Mouse (Mus musculus) testis, adult 2 months (tissue): ENCODE measurements at regions not wholly inside any gene's neighbourhood (a gene's known extent, or its start where the extent isn't known, plus 50 kb on each side); places are given as distances from the start of the nearest gene placed in this dataset.

Source experiments
- CTCF ChIP-seq: fragments of 200-500 bp; IDR thresholded peaks from 2 replicates; pipeline ENCODE4 v1.5.1; 2012; ENCODE audit warnings: low read depth, mild to moderate bottlenecking, inconsistent platforms, low read length, moderate library complexity; ENCODE audit not compliant: control insufficient read depth, insufficient read depth, insufficient replicate concordance
- POLR2A ChIP-seq: fragments of 200-500 bp; IDR thresholded peaks from 2 replicates; pipeline ENCODE4 v1.6.1; 2012; ENCODE audit warnings: low read depth, mild to moderate bottlenecking, inconsistent platforms, low read length, moderate library complexity; ENCODE audit not compliant: control insufficient read depth

- no peak for TF ChIP-seq CTCF
- TF ChIP-seq POLR2A, result no peak
Measured at GRCm38 (mm10) chr12:45724565-45725370, 650.3 kb upstream of the Stxbp6 start.
